Mouse (Mus musculus) embryonic facial prominence, embryonic 11.5 days (tissue): ENCODE measurements at regions not wholly inside any gene's neighbourhood (a gene's known extent, or its start where the extent isn't known, plus 50 kb on each side); places are given as distances from the start of the nearest gene placed in this dataset.

Experiments
- ATAC-seq: fragments of 200-750 bp; cut with Nextera tagmentation; replicated peaks from 2 replicates; pipeline ENCODE4 v1.8.0; 2017; ENCODE audit warnings: low read depth; ENCODE audit not compliant: insufficient number of reproducible peaks, low FRiP score, low TSS enrichment
- DNase-seq: peaks from one replicate; pipeline ENCODE4 v3.0.0-alpha.2; 2015; ENCODE audit warnings: low spot score
- H3K27ac ChIP-seq: fragments of 300-500 bp; sonication (generic); replicated peaks from 2 replicates; pipeline ENCODE4 v1.5.1; 2014; ENCODE audit warnings: mild to moderate bottlenecking, low read depth, low read length, control low read depth
- H3K27me3 ChIP-seq: fragments of 300-500 bp; sonication (generic); 2 replicates; pipeline ENCODE4 v1.6.1; 2014; ENCODE audit warnings: mild to moderate bottlenecking, low read length, moderate library complexity, mixed read lengths; ENCODE audit not compliant: control insufficient read depth, insufficient read depth
- H3K36me3 ChIP-seq: fragments of 300-500 bp; sonication (generic); replicated peaks from 2 replicates; pipeline ENCODE4 v1.6.1; 2014; ENCODE audit warnings: low read depth, mild to moderate bottlenecking, low read length, moderate library complexity, mixed read lengths; ENCODE audit not compliant: control insufficient read depth, insufficient read depth
- H3K4me1 ChIP-seq: fragments of 300-500 bp; sonication (generic); 2 replicates; pipeline ENCODE4 v1.6.1; 2014; ENCODE audit warnings: low read length, mixed read lengths; ENCODE audit not compliant: control insufficient read depth, insufficient read depth
- H3K4me2 ChIP-seq: fragments of 300-500 bp; sonication (generic); 2 replicates; pipeline ENCODE4 v1.6.1; 2014; ENCODE audit warnings: low read depth, mild to moderate bottlenecking, control low read depth, low read length, moderate library complexity
- H3K4me3 ChIP-seq: fragments of 300-500 bp; sonication (generic); 2 replicates; pipeline ENCODE4 v1.5.1; 2014; ENCODE audit warnings: low read depth, low read length, control low read depth
- H3K9ac ChIP-seq: fragments of 300-500 bp; sonication (generic); replicated peaks from 2 replicates; pipeline ENCODE4 v1.6.1; 2014; ENCODE audit warnings: mild to moderate bottlenecking, control low read depth, low read length
- H3K9me3 ChIP-seq: fragments of 300-500 bp; sonication (generic); replicated peaks from 2 replicates; pipeline ENCODE4 v1.6.1; 2016; ENCODE audit warnings: mild to moderate bottlenecking, low read length, inconsistent platforms, mixed read lengths; ENCODE audit not compliant: control insufficient read depth
- WGBS: fragments of 180-500 bp; shearing (Covaris S2); extraction: QIAGEN DNeasy Blood & Tissue Kit; methylation state at CpG from one replicate; pipeline ENCODE4 v1.1.7; 2014; 5-methylcytosine and 5-hydroxymethylcytosine counted together

DNA sequence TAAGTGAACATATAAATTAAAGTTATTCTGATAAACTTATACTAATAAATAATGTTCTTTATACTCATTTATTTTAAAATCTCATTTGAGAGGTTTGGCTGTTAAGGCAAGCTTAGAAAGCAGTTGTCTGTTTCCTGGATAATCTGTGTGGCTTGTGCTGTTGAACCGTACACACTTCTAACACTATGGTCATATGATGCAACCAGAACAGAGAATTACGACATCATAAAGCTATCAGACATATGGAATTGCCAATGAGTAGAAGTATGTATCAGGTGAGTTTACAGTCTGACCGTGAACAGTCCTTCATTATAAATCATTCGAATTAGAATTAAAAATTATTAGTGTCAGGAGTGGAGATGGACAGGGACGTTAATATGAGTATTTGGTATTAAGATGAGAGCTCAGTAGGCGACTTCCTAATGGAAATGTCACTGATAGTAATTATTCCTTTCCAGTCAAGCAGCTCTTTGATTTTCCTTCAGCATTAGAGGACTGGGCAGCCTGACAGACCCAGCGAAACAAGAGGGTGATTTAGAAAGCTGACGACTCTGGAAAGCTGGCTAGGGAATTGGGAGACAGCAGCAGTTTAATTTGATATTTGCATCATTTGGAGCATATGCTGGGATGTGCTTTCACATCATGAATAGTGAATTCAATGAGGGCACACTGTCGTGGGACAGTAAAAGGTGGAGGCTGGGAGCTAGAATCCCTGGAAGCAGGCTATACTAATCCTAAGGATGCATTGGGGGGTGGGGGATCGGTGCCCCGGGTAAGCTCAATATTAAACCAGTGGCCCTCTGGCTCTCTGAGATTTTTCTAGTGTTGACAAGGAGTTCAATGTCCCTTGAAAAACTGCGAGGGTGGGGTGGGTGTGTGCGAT is 130.6 kb upstream of the Trpm3 start:
- H3K9ac ChIP-seq, result no peak overlapping the region
- no peaks in the 10 kb centered on the region for H3K36me3 ChIP-seq
- H3K4me3 ChIP-seq, result no peak overlapping the region
- whole genome bisulfite sequencing, result 89% methylated on average over 13 of the region's 13 CpGs
- no peaks in the 10 kb centered on the region for H3K4me1 ChIP-seq
- DNase-seq (no peak), ATAC-seq (no peak)
- H3K4me2 ChIP-seq, result no peak overlapping the region
- H3K9me3 ChIP-seq, result no peaks in the 10 kb centered on the region
- no peaks in the 10 kb centered on the region for H3K27me3 ChIP-seq
- no peak overlapping the region for H3K27ac ChIP-seq

DNA sequence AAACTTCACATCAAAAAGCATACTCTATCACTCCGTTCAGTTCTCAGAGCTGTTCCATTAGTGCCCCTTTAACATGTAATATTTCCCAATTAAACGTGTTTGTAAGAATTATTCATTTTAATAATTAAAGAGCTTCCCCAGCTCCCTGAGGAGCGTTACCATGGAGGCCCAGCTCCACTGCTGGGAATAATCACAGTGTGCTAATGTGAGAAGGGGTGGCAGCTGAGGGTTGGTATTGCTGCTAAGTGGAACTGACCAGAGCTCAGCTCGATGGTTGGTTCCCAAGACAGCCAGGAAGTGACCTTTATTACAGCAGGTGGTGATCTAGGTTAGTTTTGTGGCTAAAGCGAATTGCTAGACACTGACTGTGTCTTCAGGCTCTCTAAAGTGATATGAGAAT is 128.6 kb upstream of the Trpm3 start:
- DNase-seq, result no peak
- H3K4me1 ChIP-seq, result no peaks in the 10 kb centered on the region
- H3K4me2 ChIP-seq, result no peak overlapping the region
- no peaks in the 10 kb centered on the region for H3K27me3 ChIP-seq
- H3K4me3 ChIP-seq, result no peak overlapping the region
- 71% methylated on average over 5 of the region's 5 CpGs for WGBS
- H3K9ac ChIP-seq, result no peak overlapping the region
- no peak for ATAC-seq
- H3K27ac ChIP-seq, result no peak overlapping the region
- no peaks in the 10 kb centered on the region for H3K9me3 ChIP-seq
- H3K36me3 ChIP-seq, result no peaks in the 10 kb centered on the region

DNA sequence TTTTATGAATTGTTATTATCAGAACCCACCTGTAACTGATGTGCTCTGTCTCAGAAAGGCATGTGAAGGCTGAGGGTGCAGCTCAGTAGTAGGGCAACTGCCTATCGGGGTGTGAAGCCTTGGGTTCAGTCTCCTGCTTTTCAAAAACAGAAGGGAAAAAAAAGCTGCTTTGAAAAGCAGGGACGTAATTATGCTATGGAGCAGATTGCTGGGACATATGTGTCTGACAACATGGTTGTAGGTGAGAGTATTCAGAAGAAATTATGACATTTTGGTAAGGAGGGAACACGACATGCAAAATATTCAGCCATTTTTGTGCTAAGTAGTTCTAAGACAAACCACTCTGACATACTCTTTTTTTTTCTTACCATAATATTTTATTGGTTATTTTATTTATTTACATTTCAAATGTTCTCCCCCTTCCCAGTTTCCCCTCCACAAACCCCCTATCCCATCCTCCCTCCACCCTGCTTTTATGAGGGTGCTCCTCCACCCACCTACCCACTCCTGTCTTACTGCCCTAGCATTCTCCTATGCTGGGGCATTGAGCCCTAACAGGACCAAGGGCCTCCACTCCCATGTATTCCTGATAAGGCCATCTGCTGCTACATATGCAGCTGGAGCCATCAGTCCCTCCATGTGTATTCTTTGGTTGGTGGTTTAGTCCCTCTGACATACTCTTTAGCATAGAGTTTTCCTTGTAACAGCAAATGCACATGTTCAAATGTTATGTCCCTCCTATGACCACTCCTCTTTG is 122.8 kb upstream of the Trpm3 start:
- WGBS, result 78% methylated on average over 3 of the region's 3 CpGs
- Histone ChIP-seq H3K9me3 (no peaks in the 10 kb centered on the region), H3K9ac (no peak overlapping the region), H3K27ac (no peak overlapping the region), H3K27me3 (no peaks in the 10 kb centered on the region), H3K4me2 (no peak overlapping the region), H3K36me3 (no peaks in the 10 kb centered on the region), H3K4me3 (no peak overlapping the region), H3K4me1 (no peaks in the 10 kb centered on the region)
- DNase-seq (no peak), ATAC-seq (no peak)

DNA sequence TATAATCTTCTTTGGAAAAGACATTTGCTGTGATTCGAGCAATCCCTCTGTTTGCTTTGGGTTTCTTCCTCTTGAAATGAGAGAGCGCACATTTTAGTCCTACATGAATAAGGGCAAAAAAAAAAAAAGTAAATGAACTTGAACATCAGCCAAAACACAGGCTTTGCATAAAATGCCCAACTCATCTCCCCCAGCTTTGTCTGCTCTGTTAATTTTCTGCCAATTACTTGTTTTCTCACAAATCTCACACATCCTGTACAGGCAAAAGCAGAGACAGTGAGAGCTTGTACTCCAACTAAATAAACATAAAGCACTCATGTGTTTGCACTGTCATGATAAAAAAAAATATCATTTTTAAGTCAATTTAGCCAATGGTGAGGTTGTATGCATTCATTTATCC is 121.4 kb upstream of the Trpm3 start:
- H3K9me3 ChIP-seq, result no peaks in the 10 kb centered on the region
- H3K27ac ChIP-seq, result no peak overlapping the region
- H3K9ac ChIP-seq, result no peak overlapping the region
- H3K4me2 ChIP-seq, result no peak overlapping the region
- ATAC-seq (no peak), DNase-seq (no peak)
- no peaks in the 10 kb centered on the region for H3K36me3 ChIP-seq
- no peak overlapping the region for H3K4me3 ChIP-seq
- no peaks in the 10 kb centered on the region for H3K27me3 ChIP-seq
- H3K4me1 ChIP-seq, result no peaks in the 10 kb centered on the region
- 84% methylated on average over 2 of the region's 2 CpGs for WGBS

DNA sequence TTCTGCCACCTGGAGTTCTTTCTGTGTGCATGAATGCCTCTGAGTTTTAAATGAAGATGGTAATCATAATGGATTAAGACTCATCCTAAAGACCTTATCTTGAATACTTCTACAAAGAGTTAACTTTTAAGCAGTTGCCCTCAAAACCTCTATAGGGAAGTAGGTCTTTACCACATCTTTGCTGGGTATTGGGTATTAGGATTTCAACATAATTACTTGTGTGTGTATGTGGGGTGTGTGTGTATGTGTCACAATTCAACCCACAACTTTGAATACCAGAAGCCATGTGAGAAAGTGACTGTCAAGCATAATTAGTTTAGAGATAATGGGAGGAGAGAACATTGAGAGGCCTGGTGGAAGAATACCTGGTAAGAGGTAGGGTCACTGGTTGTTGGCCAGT is 111.3 kb upstream of the Trpm3 start:
- no peak overlapping the region for H3K4me3 ChIP-seq
- H3K4me1 ChIP-seq, result no peaks in the 10 kb centered on the region
- no peaks in the 10 kb centered on the region for H3K36me3 ChIP-seq
- DNase-seq (no peak), ATAC-seq (no peak)
- no peak overlapping the region for H3K27ac ChIP-seq
- no peak overlapping the region for H3K9ac ChIP-seq
- H3K4me2 ChIP-seq, result no peak overlapping the region
- H3K27me3 ChIP-seq, result no peaks in the 10 kb centered on the region
- H3K9me3 ChIP-seq, result no peaks in the 10 kb centered on the region

DNA sequence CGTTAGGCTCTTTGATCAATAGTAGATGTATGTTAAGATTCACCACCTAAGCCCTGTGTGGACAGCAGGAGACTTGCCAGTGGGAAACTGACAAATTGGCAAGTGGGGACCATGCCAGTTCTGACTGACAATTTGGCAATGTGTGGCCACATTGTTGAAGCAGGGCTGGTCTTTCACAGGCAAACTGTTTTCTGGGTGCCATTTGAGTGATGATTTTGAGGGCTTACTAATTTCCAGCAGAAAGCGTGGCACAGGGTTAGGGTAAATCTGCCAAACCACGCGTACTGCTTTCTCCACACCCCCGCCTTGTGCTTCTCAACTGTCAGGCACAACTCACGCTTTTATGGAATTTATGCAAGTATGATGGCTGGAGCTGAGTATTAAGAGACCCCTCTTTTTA is 91.2 kb upstream of the Trpm3 start:
- H3K9ac ChIP-seq, result no peak overlapping the region
- no peak for ATAC-seq

DNA sequence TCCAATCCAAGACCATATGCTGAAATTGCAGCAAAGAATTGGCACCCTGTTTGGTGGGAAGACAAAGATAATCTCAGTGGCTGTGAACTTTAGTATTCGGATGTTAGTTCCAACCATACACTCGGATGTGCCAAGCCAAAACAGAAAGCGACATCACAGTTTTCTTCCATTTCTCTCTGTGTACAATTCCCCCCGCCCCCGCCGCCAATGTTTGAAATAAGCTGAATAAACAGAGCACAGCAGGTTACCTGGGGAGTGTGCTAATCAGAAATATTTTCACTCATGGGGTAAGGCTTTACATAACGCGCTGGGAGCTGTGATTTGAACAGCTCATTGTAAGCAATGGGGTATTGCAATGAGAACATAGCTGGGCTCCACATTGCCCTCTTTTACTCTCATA is 72.5 kb upstream of the Trpm3 start:
- H3K4me3 ChIP-seq, result no peak overlapping the region
- DNase-seq, result no peak
- no peak overlapping the region for H3K27ac ChIP-seq
- H3K4me2 ChIP-seq, result no peak overlapping the region
- H3K9ac ChIP-seq, result no peak overlapping the region
- no peak for ATAC-seq
- H3K27me3 ChIP-seq, result no peaks in the 10 kb centered on the region
- no peaks in the 10 kb centered on the region for H3K4me1 ChIP-seq
- 78% methylated on average over 8 of the region's 8 CpGs for WGBS
- H3K36me3 ChIP-seq, result no peaks in the 10 kb centered on the region
- no peaks in the 10 kb centered on the region for H3K9me3 ChIP-seq

More for the DNA sequence above, 91.2 kb upstream of the Trpm3 start:
- 83% methylated on average over 6 of the region's 6 CpGs for WGBS
- Histone ChIP-seq H3K9me3 (no peaks in the 10 kb centered on the region), H3K4me2 (no peak overlapping the region), H3K4me1 (no peaks in the 10 kb centered on the region), H3K27ac (no peak overlapping the region), H3K27me3 (no peaks in the 10 kb centered on the region), H3K36me3 (no peaks in the 10 kb centered on the region), H3K4me3 (no peak overlapping the region)
- no peak for DNase-seq
